Mouse (Mus musculus): Measurements from ENCODE around the gene Ceacam15. TPM values are rescaled to one million over a fixed set of nuclear protein-coding genes. Genes with fewer than 3 reads are reported as not detected.

Gene Ceacam15
- polyA plus RNA-seq, 1 experiment from 2014 or later = not detected

Other genes with a start within 250 kb of the Ceacam15 start
- 51.4 and 56.5 TPM in 2 replicates for gene Tmem160, start 222.9 kb downstream of the Ceacam15 start, polyA plus RNA-seq (2014; fragmentation: Nextera tagmentation; extraction: Ambion mirVana)
- gene Npas1, start 198.0 kb downstream of the Ceacam15 start, polyA plus RNA-seq (2014; fragmentation: Nextera tagmentation; extraction: Ambion mirVana) = 0.14 and 0.34 TPM in 2 replicates
- gene Arhgap35, start 60.7 kb downstream of the Ceacam15 start, polyA plus RNA-seq (2014; fragmentation: Nextera tagmentation; extraction: Ambion mirVana) = 31.8 and 37.6 TPM in 2 replicates
- not detected in 2 replicates for gene Ceacam9, start 46.2 kb upstream of the Ceacam15 start, polyA plus RNA-seq (2014; fragmentation: Nextera tagmentation; extraction: Ambion mirVana)
- gene Ap2s1, start 62.7 kb upstream of the Ceacam15 start, polyA plus RNA-seq (2014; fragmentation: Nextera tagmentation; extraction: Ambion mirVana) = 298 and 307 TPM in 2 replicates
- 15.0 and 15.1 TPM in 2 replicates for gene Slc1a5, start 105.6 kb upstream of the Ceacam15 start, polyA plus RNA-seq (2014; fragmentation: Nextera tagmentation; extraction: Ambion mirVana)
- 112 and 130 TPM in 2 replicates for gene Strn4, start 140.2 kb upstream of the Ceacam15 start, polyA plus RNA-seq (2014; fragmentation: Nextera tagmentation; extraction: Ambion mirVana)
- 21.9 and 22.7 TPM in 2 replicates for gene Fkrp, start 141.0 kb upstream of the Ceacam15 start, polyA plus RNA-seq (2014; fragmentation: Nextera tagmentation; extraction: Ambion mirVana)
- gene Prkd2, start 167.2 kb upstream of the Ceacam15 start, polyA plus RNA-seq (2014; fragmentation: Nextera tagmentation; extraction: Ambion mirVana) = 8.8 and 9.4 TPM in 2 replicates
- gene Dact3, start 199.6 kb upstream of the Ceacam15 start, polyA plus RNA-seq (2014; fragmentation: Nextera tagmentation; extraction: Ambion mirVana) = 7.6 and 8.0 TPM in 2 replicates
- gene Gng8, start 216.1 kb upstream of the Ceacam15 start, polyA plus RNA-seq (2014; fragmentation: Nextera tagmentation; extraction: Ambion mirVana) = 9.0 and 11.0 TPM in 2 replicates
- gene Ptgir, start 230.8 kb upstream of the Ceacam15 start, polyA plus RNA-seq (2014; fragmentation: Nextera tagmentation; extraction: Ambion mirVana) = 0.56 and 0.81 TPM in 2 replicates
- 322 and 337 TPM in 2 replicates for gene Calm3, start 248.4 kb upstream of the Ceacam15 start, polyA plus RNA-seq (2014; fragmentation: Nextera tagmentation; extraction: Ambion mirVana)